Mouse (Mus musculus): ENCODE data around the gene Prrx1.

Gene Prrx1

GRCm38 (mm10) chr1:163255884-163256283 lies 57.6 kb downstream of the Prrx1 start:
- DNase-seq, result no peak

- no peak for DNase-seq
These were observed 60.7 kb downstream of the Prrx1 start for GRCm38 (mm10) chr1:163252796-163253195.

GRCm38 (mm10) chr1:163252331-163252730 lies 61.2 kb downstream of the Prrx1 start:
- DNase-seq, result no peak

DNA sequence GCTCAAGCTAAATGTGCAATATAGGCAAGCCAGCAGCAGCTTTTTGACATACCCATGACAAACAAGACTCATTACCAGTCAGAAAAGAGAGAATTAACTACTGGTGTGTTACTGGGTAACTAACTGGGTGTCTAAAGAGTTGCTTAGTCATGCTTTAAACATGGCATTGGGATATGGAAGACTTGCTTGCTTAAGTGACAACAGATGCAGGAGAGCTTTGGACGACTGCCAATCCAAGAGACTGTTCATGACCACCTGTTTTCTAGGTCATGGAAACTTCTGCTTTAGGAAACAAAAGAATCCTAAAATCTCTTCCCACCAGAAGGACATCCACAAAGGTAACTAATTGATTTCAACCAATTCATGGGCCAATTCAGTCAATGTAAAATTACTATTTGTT lies 61.7 kb downstream of the Prrx1 start:
- no peak for DNase-seq

DNA sequence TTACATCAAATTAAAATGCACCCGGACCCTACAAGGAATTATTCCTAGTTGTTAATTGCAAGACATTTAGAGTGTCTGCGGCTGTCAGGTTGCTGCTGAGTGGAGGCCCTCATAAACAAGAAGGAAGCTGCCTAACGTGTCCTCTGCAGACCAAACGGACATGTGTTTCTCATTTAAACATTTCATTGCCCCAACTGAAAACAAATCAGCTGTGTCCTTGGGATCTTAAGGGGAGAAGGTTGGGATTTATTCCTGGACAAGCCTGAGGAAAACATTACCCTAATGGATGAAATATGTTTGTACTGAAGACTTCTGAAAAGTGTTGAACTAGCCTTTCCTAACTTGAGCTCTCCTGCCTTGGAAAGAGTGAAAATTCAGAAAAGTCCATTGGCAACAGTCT lies 74.6 kb downstream of the Prrx1 start:
- DNase-seq, result no peak

- no peak for DNase-seq
These were observed 82.3 kb downstream of the Prrx1 start for GRCm38 (mm10) chr1:163231230-163231629.

DNA sequence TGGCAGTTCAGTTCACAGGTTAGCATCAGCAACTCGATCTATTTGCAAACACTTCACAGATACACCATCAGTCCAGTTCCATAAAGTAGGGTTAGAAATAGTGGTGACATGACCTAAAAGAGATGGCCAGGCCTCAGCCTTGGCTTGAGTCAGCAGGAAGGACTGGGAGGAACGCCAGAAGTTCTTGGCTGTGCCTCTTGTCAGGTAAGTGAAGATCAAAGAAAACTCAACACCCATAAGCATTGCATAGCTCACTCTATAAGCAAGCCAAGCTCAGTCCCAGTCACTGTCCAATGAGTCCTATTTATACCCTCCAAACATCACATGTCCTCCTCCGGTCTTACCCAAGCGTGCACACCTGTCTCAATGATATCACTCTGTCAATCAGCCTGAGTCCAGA lies 87.2 kb downstream of the Prrx1 start:
- no peak for DNase-seq

- no peak for DNase-seq
These were observed 91.7 kb downstream of the Prrx1 start for GRCm38 (mm10) chr1:163221767-163222166.

GRCm38 (mm10) chr1:163208919-163209867 lies 104.3 kb downstream of the Prrx1 start:
- DNase-seq, result no peak

- no peak for DNase-seq
These were observed 114.7 kb downstream of the Prrx1 start for GRCm38 (mm10) chr1:163198767-163199166.

DNA sequence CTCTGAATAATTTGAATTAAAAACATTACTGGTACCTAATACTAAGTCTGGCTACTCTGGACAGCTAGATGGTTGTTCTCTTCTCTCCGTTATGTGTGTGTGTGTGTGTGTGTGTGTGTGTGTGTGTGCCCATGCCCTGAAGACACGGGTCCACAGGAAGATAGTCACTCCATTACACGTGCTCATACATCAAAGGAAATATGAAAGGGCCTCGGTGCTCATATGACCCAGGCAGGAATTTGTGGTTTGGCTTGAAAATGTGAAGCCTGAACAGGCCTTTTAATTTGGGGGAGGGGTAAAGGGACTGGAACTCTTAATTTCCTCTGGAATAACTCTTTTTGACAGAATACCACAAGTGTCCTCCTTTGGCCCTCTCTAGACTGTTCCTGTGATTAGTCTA lies 115.5 kb downstream of the Prrx1 start:
- DNase-seq, result no peak
